In the genomic region with DNA sequence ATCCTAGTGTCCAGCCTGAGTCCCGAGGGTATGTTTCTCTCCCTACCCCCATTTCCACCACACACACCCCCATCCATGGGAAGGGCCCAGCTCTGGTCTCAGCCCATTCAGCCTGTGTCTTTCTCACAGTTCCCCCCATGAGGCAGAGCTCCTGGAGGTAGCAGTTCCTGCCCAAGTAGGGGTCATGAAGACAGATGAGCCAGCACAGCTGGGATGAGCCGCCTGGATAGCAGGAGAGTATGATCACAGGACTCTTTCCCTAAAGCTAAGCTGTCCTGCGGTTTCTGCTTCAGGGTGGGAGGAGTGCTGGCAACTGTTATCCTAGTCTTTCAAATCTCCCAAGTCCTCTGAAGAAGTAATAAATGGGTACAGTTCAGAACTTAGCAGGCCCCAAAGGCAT, we compare ENCODE assay signal across 12 mouse cellular contexts. TPM values are rescaled to one million over a fixed set of nuclear protein-coding genes. Genes with fewer than 3 reads are reported as not detected.
DNase-seq lines count a peak whose midpoint lies in the region; ATAC-seq lines count a peak whose summit lies in the region.
"Had no signal": no experiment of that assay in that cellular context is flagged by ENCODE, and none has a peak within 500 bp of the region (broad histone marks: within the 10 kb centered on the region; RNA-seq: fewer than 3 reads in every experiment).

No protein-coding gene starts in this region.

- peaks cover 61% of the 10 kb centered on the region for H3K4me1 ChIP-seq in kidney, embryonic 16.5 days (ENCODE audit: insufficient read depth, low read length)
- peaks cover 50% of the 10 kb centered on the region for H3K4me1 ChIP-seq in neural tube, embryonic 13.5 days (replicated peaks)
- peaks cover 42% of the 10 kb centered on the region for H3K4me1 ChIP-seq in neural tube, embryonic 15.5 days
- H3K4me1 ChIP-seq in liver, embryonic 13.5 days (replicated peaks): peaks cover 92% of the 10 kb centered on the region

- H3K9me3 ChIP-seq in kidney, embryonic 16.5 days (ENCODE audit: low read length): no peaks in the 10 kb centered on the region
- H3K9me3 ChIP-seq in neural tube, embryonic 13.5 days: no peaks in the 10 kb centered on the region
- H3K9me3 ChIP-seq in neural tube, embryonic 15.5 days (replicated peaks): no peaks in the 10 kb centered on the region
- no peaks in the 10 kb centered on the region for H3K9me3 ChIP-seq in liver, embryonic 13.5 days (replicated peaks)

- ATAC-seq in kidney, embryonic 16.5 days (ENCODE audit: low FRiP score, low TSS enrichment): no peak
- ATAC-seq in neural tube, embryonic 13.5 days (ENCODE audit: low read depth): no peak
- no peak for ATAC-seq in neural tube, embryonic 15.5 days (ENCODE audit: low FRiP score)
- ATAC-seq in liver, embryonic 13.5 days (ENCODE audit: low read depth): no peak

- H3K9ac ChIP-seq in kidney, embryonic 16.5 days (replicated peaks; ENCODE audit: low read length): peak overlapping the region; percentile 44
- H3K9ac ChIP-seq in neural tube, embryonic 13.5 days: peak overlapping the region; percentile 35; the same call in 1 of the 2 replicates
- no peak overlapping the region for H3K9ac ChIP-seq in neural tube, embryonic 15.5 days (replicated peaks)
- H3K9ac ChIP-seq in liver, embryonic 13.5 days: peak overlapping the region; percentile 90

- no peaks in the 10 kb centered on the region for H3K27me3 ChIP-seq in kidney, embryonic 16.5 days (ENCODE audit: insufficient read depth, low read length)
- H3K27me3 ChIP-seq in neural tube, embryonic 13.5 days: no peaks in the 10 kb centered on the region
- no peaks in the 10 kb centered on the region for H3K27me3 ChIP-seq in neural tube, embryonic 15.5 days (replicated peaks)
- no peaks in the 10 kb centered on the region for H3K27me3 ChIP-seq in liver, embryonic 13.5 days

- H3K36me3 ChIP-seq in kidney, embryonic 16.5 days (ENCODE audit: insufficient read depth, low read length): peaks cover 23% of the 10 kb centered on the region
- H3K36me3 ChIP-seq in neural tube, embryonic 13.5 days: peaks cover 9% of the 10 kb centered on the region; the same call in 1 of the 2 replicates
- H3K36me3 ChIP-seq in neural tube, embryonic 15.5 days: 0 out of 2 replicates have a peak, but pooled peaks cover 4% of the 10 kb centered on the region
- peaks cover 31% of the 10 kb centered on the region for H3K36me3 ChIP-seq in liver, embryonic 13.5 days

- no peak for DNase-seq in kidney, postnatal 4 days
- DNase-seq in liver, embryonic 13.5 days: no peak
- DNase-seq in spleen, postnatal 14 days (ENCODE audit: low spot score in 2 of 2): no peak
- no peak for DNase-seq in ovary, postnatal 10 days (ENCODE audit: low spot score)
- DNase-seq: adrenal gland, postnatal 14 days; cerebellum, postnatal 10 days; retina, postnatal 1 day; spleen, adult 18-20 months; thymus, adult 18-20 months had no signal

- WGBS in kidney, embryonic 16.5 days: 71% methylated on average over 3 of the region's 3 CpGs
- WGBS in neural tube, embryonic 13.5 days: 78% methylated on average over 3 of the region's 3 CpGs
- 83% methylated on average over 3 of the region's 3 CpGs for WGBS in neural tube, embryonic 15.5 days
- 83% methylated on average over 3 of the region's 3 CpGs for WGBS in liver, embryonic 13.5 days (ENCODE audit: insufficient replicate concordance)

- peak overlapping the region; percentile 16; the same call in 1 of the 2 replicates for H3K4me2 ChIP-seq in kidney, embryonic 16.5 days (replicated peaks; ENCODE audit: low read depth, low read length)
- H3K4me2 ChIP-seq in neural tube, embryonic 13.5 days: no peak overlapping the region
- H3K4me2 ChIP-seq in neural tube, embryonic 15.5 days: no peak overlapping the region
- 0 out of 2 replicates have a peak overlapping the region, but pooled peaks have one; percentile 13 for H3K4me2 ChIP-seq in liver, embryonic 13.5 days

- H3K4me3 ChIP-seq in kidney, embryonic 16.5 days (ENCODE audit: low read length): no peak overlapping the region
- H3K4me3 ChIP-seq in neural tube, embryonic 13.5 days: no peak overlapping the region
- H3K4me3 ChIP-seq in neural tube, embryonic 15.5 days (replicated peaks): no peak overlapping the region
- no peak overlapping the region; the same call in 1 of the 2 replicates for H3K4me3 ChIP-seq in liver, embryonic 13.5 days (replicated peaks)

- H3K27ac ChIP-seq in kidney, embryonic 16.5 days (ENCODE audit: low read length): peak overlapping the region; percentile 46; the same call in 1 of the 2 replicates
- no peak overlapping the region for H3K27ac ChIP-seq in neural tube, embryonic 13.5 days (replicated peaks)
- no peak overlapping the region for H3K27ac ChIP-seq in neural tube, embryonic 15.5 days (replicated peaks)
- H3K27ac ChIP-seq in liver, embryonic 13.5 days: peak overlapping the region; percentile 89

RNA-seq across cellular contexts. Expression of gene Rassf7, which starts 2.5 kb away (rescaled TPM):
- polyA plus RNA-seq in kidney, embryonic 16.5 days (2015; fragmentation: Nextera tagmentation; extraction: Ambion mirVana): 76.3 and 78.3 TPM in 2 replicates
- polyA plus RNA-seq in neural tube, embryonic 13.5 days (2015; fragmentation: Nextera tagmentation; extraction: Ambion mirVana): 29.8 and 31.7 TPM in 2 replicates
- 24.1 and 28.1 TPM in 2 replicates for polyA plus RNA-seq in neural tube, embryonic 15.5 days (2015; fragmentation: Nextera tagmentation; extraction: Ambion mirVana)
- polyA plus RNA-seq in liver, embryonic 13.5 days (2015; fragmentation: Nextera tagmentation; extraction: Ambion mirVana): 23.9 and 26.7 TPM in 2 replicates

RNA-seq across cellular contexts. Expression of gene Lmntd2, which starts 4.3 kb away (rescaled TPM):
- 3.9 and 4.4 TPM in 2 replicates for polyA plus RNA-seq in kidney, embryonic 16.5 days (2015; fragmentation: Nextera tagmentation; extraction: Ambion mirVana)
- 1.3 and 1.5 TPM in 2 replicates for polyA plus RNA-seq in neural tube, embryonic 13.5 days (2015; fragmentation: Nextera tagmentation; extraction: Ambion mirVana)
- polyA plus RNA-seq in neural tube, embryonic 15.5 days (2015; fragmentation: Nextera tagmentation; extraction: Ambion mirVana): 0.35 and 1.6 TPM in 2 replicates
- 0.59 and 0.71 TPM in 2 replicates for polyA plus RNA-seq in liver, embryonic 13.5 days (2015; fragmentation: Nextera tagmentation; extraction: Ambion mirVana)

RNA-seq across cellular contexts. Expression of gene Phrf1, which starts 10.4 kb away (rescaled TPM):
- 81.2 and 93.0 TPM in 2 replicates for polyA plus RNA-seq in kidney, embryonic 16.5 days (2015; fragmentation: Nextera tagmentation; extraction: Ambion mirVana)
- 71.4 and 74.1 TPM in 2 replicates for polyA plus RNA-seq in neural tube, embryonic 13.5 days (2015; fragmentation: Nextera tagmentation; extraction: Ambion mirVana)
- 54.9 and 60.2 TPM in 2 replicates for polyA plus RNA-seq in neural tube, embryonic 15.5 days (2015; fragmentation: Nextera tagmentation; extraction: Ambion mirVana)
- 32.6 and 34.9 TPM in 2 replicates for polyA plus RNA-seq in liver, embryonic 13.5 days (2015; fragmentation: Nextera tagmentation; extraction: Ambion mirVana)

RNA-seq across cellular contexts. Expression of gene Lrrc56, which starts 24.2 kb away (rescaled TPM):
- 13.5 and 15.1 TPM in 2 replicates for polyA plus RNA-seq in kidney, embryonic 16.5 days (2015; fragmentation: Nextera tagmentation; extraction: Ambion mirVana)
- polyA plus RNA-seq in neural tube, embryonic 13.5 days (2015; fragmentation: Nextera tagmentation; extraction: Ambion mirVana): 7.6 and 9.0 TPM in 2 replicates
- 9.0 and 9.1 TPM in 2 replicates for polyA plus RNA-seq in neural tube, embryonic 15.5 days (2015; fragmentation: Nextera tagmentation; extraction: Ambion mirVana)
- polyA plus RNA-seq in liver, embryonic 13.5 days (2015; fragmentation: Nextera tagmentation; extraction: Ambion mirVana): 12.2 and 15.5 TPM in 2 replicates

RNA-seq across cellular contexts. Expression of gene Hras, which starts 24.3 kb away (rescaled TPM):
- polyA plus RNA-seq in kidney, embryonic 16.5 days (2015; fragmentation: Nextera tagmentation; extraction: Ambion mirVana): 40.3 and 78.3 TPM in 2 replicates
- polyA plus RNA-seq in neural tube, embryonic 13.5 days (2015; fragmentation: Nextera tagmentation; extraction: Ambion mirVana): 130 and 139 TPM in 2 replicates
- polyA plus RNA-seq in neural tube, embryonic 15.5 days (2015; fragmentation: Nextera tagmentation; extraction: Ambion mirVana): 166 and 188 TPM in 2 replicates
- polyA plus RNA-seq in liver, embryonic 13.5 days (2015; fragmentation: Nextera tagmentation; extraction: Ambion mirVana): 91.5 and 104 TPM in 2 replicates

Comparison
In these comparisons a context has a peak if more than half of its experiments do, and no peak if none do; other contexts are left out.
1. H3K27ac ChIP-seq: peak in kidney, embryonic 16.5 days (single experiment) and liver, embryonic 13.5 days (single experiment); none in neural tube, embryonic 13.5 days (single experiment) and neural tube, embryonic 15.5 days (single experiment).
2. H3K4me2 ChIP-seq: peak in kidney, embryonic 16.5 days (single experiment) and liver, embryonic 13.5 days (single experiment); none in neural tube, embryonic 13.5 days (single experiment) and neural tube, embryonic 15.5 days (single experiment).